Mouse (Mus musculus): ENCODE measurements around the gene Arhgap10.
A peak's percentile ranks its signal among the peaks of the same experiment; 100 is the strongest.

The Arhgap10 gene

GRCm38 (mm10) chr8:77486749-77487148 is 31.0 kb downstream of the Arhgap10 start:
- no peak for DNase-seq (ENCODE audit: low spot score in 2 of 2)

GRCm38 (mm10) chr8:77484817-77485216 is 32.9 kb downstream of the Arhgap10 start:
- DNase-seq (ENCODE audit: low spot score in 2 of 2): no peak

GRCm38 (mm10) chr8:77484266-77484665 is 33.5 kb downstream of the Arhgap10 start:
- no peak for DNase-seq (ENCODE audit: low spot score in 2 of 2)

GRCm38 (mm10) chr8:77483676-77484075 is 34.1 kb downstream of the Arhgap10 start:
- DNase-seq (ENCODE audit: low spot score in 2 of 2): no peak

GRCm38 (mm10) chr8:77481791-77482190 is 36.0 kb downstream of the Arhgap10 start:
- no peak for DNase-seq (ENCODE audit: low spot score in 2 of 2)

GRCm38 (mm10) chr8:77479995-77480394 is 37.8 kb downstream of the Arhgap10 start:
- no peak for DNase-seq (ENCODE audit: low spot score in 2 of 2)

GRCm38 (mm10) chr8:77478913-77479273 is 38.9 kb downstream of the Arhgap10 start:
- DNase-seq (ENCODE audit: low spot score in 2 of 2): peak in 1 of 2 experiments; percentile 43

- no peak for DNase-seq (ENCODE audit: low spot score in 2 of 2)
Observed at GRCm38 (mm10) chr8:77478155-77478912, 39.4 kb downstream of the Arhgap10 start.

- no peak for DNase-seq (ENCODE audit: low spot score in 2 of 2)
Observed at GRCm38 (mm10) chr8:77477684-77478083, 40.1 kb downstream of the Arhgap10 start.

GRCm38 (mm10) chr8:77474614-77475013 is 43.1 kb downstream of the Arhgap10 start:
- no peak for DNase-seq (ENCODE audit: low spot score in 2 of 2)

- DNase-seq (ENCODE audit: low spot score in 2 of 2): no peak
Observed at GRCm38 (mm10) chr8:77473773-77474172, 44.0 kb downstream of the Arhgap10 start.

GRCm38 (mm10) chr8:77473373-77473772 is 44.4 kb downstream of the Arhgap10 start:
- DNase-seq (ENCODE audit: low spot score in 2 of 2): peak; percentile 49 to 69

- DNase-seq (ENCODE audit: low spot score in 2 of 2): no peak
Observed at GRCm38 (mm10) chr8:77461392-77461791, 56.4 kb downstream of the Arhgap10 start.

GRCm38 (mm10) chr8:77460363-77460762 is 57.4 kb downstream of the Arhgap10 start:
- no peak for DNase-seq (ENCODE audit: low spot score in 2 of 2)

- DNase-seq (ENCODE audit: low spot score in 2 of 2): no peak
Observed at GRCm38 (mm10) chr8:77459696-77460095, 58.1 kb downstream of the Arhgap10 start.

GRCm38 (mm10) chr8:77458575-77458974 is 59.2 kb downstream of the Arhgap10 start:
- DNase-seq (ENCODE audit: low spot score in 2 of 2): no peak

GRCm38 (mm10) chr8:77456263-77456662 is 61.5 kb downstream of the Arhgap10 start:
- DNase-seq (ENCODE audit: low spot score in 2 of 2): no peak

GRCm38 (mm10) chr8:77453836-77454235 is 63.9 kb downstream of the Arhgap10 start:
- no peak for DNase-seq (ENCODE audit: low spot score in 2 of 2)

GRCm38 (mm10) chr8:77451466-77452382 is 66.0 kb downstream of the Arhgap10 start:
- DNase-seq (ENCODE audit: low spot score in 2 of 2): no peak

GRCm38 (mm10) chr8:77451052-77451451 is 66.7 kb downstream of the Arhgap10 start:
- no peak for DNase-seq (ENCODE audit: low spot score in 2 of 2)

- no peak for DNase-seq (ENCODE audit: low spot score in 2 of 2)
Observed at GRCm38 (mm10) chr8:77446294-77446693, 71.5 kb downstream of the Arhgap10 start.

GRCm38 (mm10) chr8:77445642-77446041 is 72.1 kb downstream of the Arhgap10 start:
- no peak for DNase-seq (ENCODE audit: low spot score in 2 of 2)

Data from urinary bladder, postnatal 4 days (tissue).